Mouse (Mus musculus) limb, embryonic 14.5 days (tissue): ENCODE results near the gene Zfp970. TPM values are rescaled to one million over a fixed set of nuclear protein-coding genes. Genes with fewer than 3 reads are reported as not detected.
"Not testable (repeated sequence)": the region's sequence is repeated elsewhere in the genome, so short reads cannot be mapped to it uniquely, and the experiment has no call there.

Source experiments
- ATAC-seq: fragments of 200-750 bp; cut with Nextera tagmentation; 2 replicates; pipeline ENCODE4 v1.8.0; 2017; ENCODE audit warnings: low read depth, moderate number of reproducible peaks, moderate TSS enrichment; ENCODE audit not compliant: low FRiP score
- DNase-seq: peaks from one replicate; pipeline ENCODE4 v3.0.0-alpha.2; 2015; ENCODE audit warnings: low spot score
- H3K27ac ChIP-seq: fragments of 300-500 bp; sonication (generic); replicated peaks from 2 replicates; pipeline ENCODE4 v1.5.1; 2014; ENCODE audit warnings: low read depth, mild to moderate bottlenecking, low read length, moderate library complexity, mixed read lengths
- H3K27me3 ChIP-seq: fragments of 300-500 bp; sonication (generic); 2 replicates; pipeline ENCODE4 v1.6.1; 2014; ENCODE audit warnings: low read length, mixed read lengths; ENCODE audit not compliant: control insufficient read depth, insufficient read depth
- H3K36me3 ChIP-seq: fragments of 300-500 bp; sonication (generic); 2 replicates; pipeline ENCODE4 v1.6.1; 2014; ENCODE audit warnings: mild to moderate bottlenecking, low read length, moderate library complexity, mixed read lengths; ENCODE audit not compliant: control insufficient read depth, insufficient read depth
- H3K4me1 ChIP-seq: fragments of 300-500 bp; sonication (generic); 2 replicates; pipeline ENCODE4 v1.6.1; 2014; ENCODE audit warnings: antibody characterized with exemption, low read length, mixed read lengths; ENCODE audit not compliant: control insufficient read depth, insufficient read depth
- H3K4me2 ChIP-seq: fragments of 300-500 bp; sonication (generic); replicated peaks from 2 replicates; pipeline ENCODE4 v1.6.1; 2014; ENCODE audit warnings: low read depth, mild to moderate bottlenecking, low read length, moderate library complexity; ENCODE audit not compliant: severe bottlenecking
- H3K4me3 ChIP-seq: fragments of 300-500 bp; sonication (generic); replicated peaks from 2 replicates; pipeline ENCODE4 v1.5.1; 2014; ENCODE audit warnings: low read length
- H3K9ac ChIP-seq: fragments of 300-500 bp; sonication (generic); 2 replicates; pipeline ENCODE4 v1.6.1; 2014; ENCODE audit warnings: mild to moderate bottlenecking, low read depth, low read length, moderate library complexity; ENCODE audit not compliant: severe bottlenecking
- H3K9me3 ChIP-seq: fragments of 300-500 bp; sonication (generic); 2 replicates; pipeline ENCODE4 v1.6.1; 2016; ENCODE audit warnings: low read length; ENCODE audit not compliant: control insufficient read depth
- POLR2A ChIP-seq: fragments of 200-500 bp; IDR thresholded peaks from 2 replicates; pipeline ENCODE4 v1.8.0; 2012; ENCODE audit warnings: inconsistent platforms, mild to moderate bottlenecking, moderate library complexity, borderline replicate concordance; ENCODE audit not compliant: insufficient read depth, insufficient read length; ENCODE audit errors: extremely low read depth
- WGBS: fragments of 180-500 bp; shearing (Covaris S2); extraction: QIAGEN DNeasy Blood & Tissue Kit; methylation state at CpG from one replicate; pipeline ENCODE4 v1.1.7; 2014; 5-methylcytosine and 5-hydroxymethylcytosine counted together
- polyA plus RNA-seq, 2 experiments: library from polyadenylated mRNA; depleted of rRNA in 1 of 2; stranded (reverse) in 1 of 2; unstranded in 1 of 2; fragments of >200 nt; fragmentation: Nextera tagmentation in 1 of 2; extraction: Ambion mirVana in 1 of 2; gene quantifications; 2 replicates each; pipeline versions ENCODE4 v1.2.1 to v1.2.3; 2012 to 2014

Gene Zfp970
- polyA plus RNA-seq, 2 experiments = 14.5 to 17.6 TPM

DNA sequence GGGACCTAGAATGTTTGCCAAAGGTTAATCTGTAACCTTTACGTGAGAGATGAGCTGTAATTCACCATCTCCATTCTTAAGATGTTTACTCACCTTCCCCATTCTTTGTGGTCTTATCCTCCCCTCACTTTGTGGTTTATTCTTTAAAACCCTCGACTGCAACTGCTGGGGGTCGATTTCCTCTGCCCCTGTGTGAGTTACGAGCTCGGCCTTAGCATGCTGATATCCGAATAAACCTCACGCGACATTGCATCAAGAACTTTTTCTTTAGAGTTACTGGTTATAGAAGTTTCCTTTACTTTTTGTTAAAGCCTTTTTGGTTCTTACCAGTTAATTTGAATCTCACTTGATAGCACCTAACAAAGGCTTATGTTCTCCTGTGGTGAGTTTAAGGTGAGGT lies 55.5 kb downstream of the Zfp970 start:
- Histone ChIP-seq H3K9me3 (peaks cover 10% of the 10 kb centered on the region; the same call in 1 of the 2 replicates), H3K27me3 (no peaks in the 10 kb centered on the region), H3K36me3 (no peaks in the 10 kb centered on the region), H3K27ac (no peak overlapping the region), H3K4me1 (no peaks in the 10 kb centered on the region), H3K4me3 (no peak overlapping the region), H3K9ac (no peak overlapping the region), H3K4me2 (no peak overlapping the region)
- no peak for DNase-seq
- WGBS = 82% methylated on average over 8 of the region's 8 CpGs
- ATAC-seq = no peak
- TF ChIP-seq POLR2A = no peak

DNA sequence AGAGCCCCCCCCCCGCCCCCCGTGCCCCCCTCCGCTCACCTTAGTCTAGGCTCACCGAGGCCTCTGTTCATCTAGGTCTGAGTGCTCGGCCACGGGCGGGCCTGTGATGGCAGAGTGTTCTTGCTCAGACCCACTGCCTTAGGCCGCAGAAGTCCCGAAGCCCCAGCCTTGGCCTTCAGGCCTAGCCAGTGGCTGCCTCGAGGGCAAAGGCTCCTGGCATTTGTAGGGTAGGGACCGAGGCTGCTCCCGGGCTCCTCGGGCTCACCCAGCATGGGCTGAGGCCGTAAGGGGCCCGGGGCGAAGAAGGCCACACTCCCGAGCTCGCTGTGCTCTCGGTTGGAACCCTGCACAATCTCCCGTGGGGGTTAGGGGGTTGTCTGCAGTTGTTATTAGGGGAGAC lies 58.5 kb downstream of the Zfp970 start:
- Histone ChIP-seq H3K27ac (no peak overlapping the region), H3K27me3 (no peaks in the 10 kb centered on the region), H3K9me3 (peaks cover 10% of the 10 kb centered on the region; the same call in 1 of the 2 replicates), H3K4me1 (no peaks in the 10 kb centered on the region), H3K9ac (no peak overlapping the region), H3K4me2 (no peak overlapping the region), H3K36me3 (no peaks in the 10 kb centered on the region), H3K4me3 (no peak overlapping the region)
- ATAC-seq (no peak), DNase-seq (no peak)
- WGBS = 92% methylated on average over 14 of the region's 20 CpGs
- TF ChIP-seq POLR2A = no peak

DNA sequence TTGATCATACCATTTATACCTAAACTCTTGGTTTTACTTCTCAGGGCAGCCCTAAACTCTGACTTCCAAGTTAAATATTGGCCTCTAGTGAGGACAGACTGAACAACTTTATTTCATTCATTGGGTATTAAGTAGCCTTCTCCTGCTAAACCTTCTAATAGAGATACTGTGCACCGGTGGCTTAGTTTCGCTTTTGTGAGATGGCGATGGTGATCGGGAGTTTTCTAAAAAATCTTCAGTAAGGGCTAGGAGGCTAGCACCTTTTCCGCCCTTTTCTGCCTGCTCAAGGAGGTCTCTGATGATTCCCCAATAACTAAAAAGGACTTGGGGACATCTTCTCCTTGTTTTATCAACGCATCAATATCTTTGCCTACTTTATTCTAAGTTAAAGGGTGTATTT lies 59.1 kb downstream of the Zfp970 start:
- WGBS = 91% methylated on average over 6 of the region's 6 CpGs

DNA sequence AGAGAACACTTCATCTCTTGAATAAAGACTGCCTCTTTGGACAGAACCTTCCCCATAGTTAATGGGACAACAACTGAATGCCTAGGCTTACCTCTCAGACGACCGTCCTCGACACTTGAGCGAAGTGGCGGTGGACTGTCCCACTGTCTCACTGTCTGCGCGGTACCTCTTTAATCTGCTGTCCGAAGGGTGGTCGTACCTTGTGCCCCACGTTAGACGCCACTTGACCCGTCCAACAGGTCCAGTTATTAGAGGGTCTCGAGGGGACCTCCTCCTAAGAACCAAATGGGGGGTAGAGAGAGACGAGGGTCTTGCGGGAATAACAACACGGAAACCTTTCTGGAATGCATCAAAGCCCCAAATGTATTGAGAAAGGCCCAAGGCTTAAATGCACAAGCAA lies 59.6 kb downstream of the Zfp970 start:
- H3K27ac ChIP-seq, H3K9ac ChIP-seq, H3K9me3 ChIP-seq, H3K36me3 ChIP-seq, H3K4me2 ChIP-seq, ATAC-seq, DNase-seq, H3K27me3 ChIP-seq, H3K4me1 ChIP-seq, H3K4me3 ChIP-seq: not testable (repeated sequence)
- 92% methylated on average over 16 of the region's 16 CpGs for WGBS

More for the DNA sequence above, 59.1 kb downstream of the Zfp970 start:
- H3K27ac ChIP-seq, H3K27me3 ChIP-seq, H3K4me3 ChIP-seq, ATAC-seq, DNase-seq, H3K36me3 ChIP-seq, H3K4me2 ChIP-seq, H3K9ac ChIP-seq, H3K9me3 ChIP-seq, H3K4me1 ChIP-seq: not testable (repeated sequence)

Other genes starting within 250 kb of the Zfp970 start
- gene Gm14409, start 197.7 kb upstream of the Zfp970 start, polyA plus RNA-seq (2012; rRNA removed) = not detected in 2 replicates
- not detected in 2 replicates for gene Gm14409, start 197.7 kb upstream of the Zfp970 start, polyA plus RNA-seq (2014; fragmentation: Nextera tagmentation; extraction: Ambion mirVana)
- 0.35 and 0.57 TPM in 2 replicates for gene Gm14412, start 140.4 kb upstream of the Zfp970 start, polyA plus RNA-seq (2012; rRNA removed)
- 0.28 and 0.46 TPM in 2 replicates for gene Gm14412, start 140.4 kb upstream of the Zfp970 start, polyA plus RNA-seq (2014; fragmentation: Nextera tagmentation; extraction: Ambion mirVana)
- gene Gm14418, start 66.4 kb upstream of the Zfp970 start, polyA plus RNA-seq (2012; rRNA removed) = 3.2 and 5.7 TPM in 2 replicates
- gene Gm14418, start 66.4 kb upstream of the Zfp970 start, polyA plus RNA-seq (2014; fragmentation: Nextera tagmentation; extraction: Ambion mirVana) = 7.4 and 11.4 TPM in 2 replicates
- gene Gm14403, start 33.5 kb downstream of the Zfp970 start, polyA plus RNA-seq (2012; rRNA removed) = 2.3 and 4.8 TPM in 2 replicates
- 5.1 and 5.2 TPM in 2 replicates for gene Gm14403, start 33.5 kb downstream of the Zfp970 start, polyA plus RNA-seq (2014; fragmentation: Nextera tagmentation; extraction: Ambion mirVana)
- gene Gm14406, start 113.5 kb downstream of the Zfp970 start, polyA plus RNA-seq (2012; rRNA removed) = not detected in 2 replicates
- gene Gm14406, start 113.5 kb downstream of the Zfp970 start, polyA plus RNA-seq (2014; fragmentation: Nextera tagmentation; extraction: Ambion mirVana) = not detected in 2 replicates